Mouse (Mus musculus): ENCODE data around the gene Phyhd1.

DNA sequence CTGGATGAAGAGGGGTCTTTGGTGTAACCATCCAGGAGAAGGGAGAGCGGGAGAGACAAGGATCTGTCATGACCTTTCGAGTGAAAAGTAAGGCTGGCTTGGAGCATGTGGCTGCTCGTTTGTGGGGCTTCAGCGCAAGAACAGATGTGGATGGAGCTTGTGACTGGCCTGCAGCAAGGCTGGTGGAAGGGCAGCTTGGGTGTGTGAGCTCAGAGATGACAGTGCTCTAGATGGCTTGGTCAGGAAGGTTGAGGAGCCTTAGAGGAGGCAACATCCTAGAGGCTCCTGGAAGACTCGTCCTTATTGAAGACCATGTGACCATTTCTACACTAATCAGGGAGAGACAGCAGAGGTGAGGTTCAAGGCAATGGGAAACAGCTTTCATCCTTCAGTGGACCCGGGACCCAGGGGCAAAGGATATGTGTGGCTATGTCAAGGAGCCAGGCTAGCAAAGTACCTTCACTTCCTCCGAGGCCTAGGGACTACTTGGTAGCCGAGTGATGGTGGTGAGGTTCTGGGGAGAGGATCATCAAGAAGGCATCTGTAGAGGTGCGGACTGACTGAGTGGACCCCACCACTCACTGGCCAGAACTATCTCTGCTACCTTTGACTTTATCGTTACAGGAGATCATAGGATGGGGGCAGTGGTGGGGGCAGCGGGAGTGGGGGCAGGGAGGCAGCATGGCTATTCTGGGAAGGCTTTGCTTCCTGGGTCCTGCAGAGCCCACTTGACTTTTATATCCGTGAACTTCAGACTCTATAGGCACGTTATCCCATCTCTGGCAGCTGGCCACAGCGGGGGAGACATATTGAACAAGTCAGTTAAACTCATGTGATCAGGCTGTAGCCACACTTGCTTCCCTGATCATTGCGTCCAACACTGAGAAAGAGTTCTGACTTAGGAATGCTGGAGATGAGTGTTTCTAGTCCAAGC, 6.6 kb upstream of the Phyhd1 start:
- no peak for TF ChIP-seq POLR2A (IDR thresholded peaks at IDR 0.05; ENCODE audit: extremely low read depth, insufficient read depth, low read length)
- no peak for TF ChIP-seq CTCF (IDR thresholded peaks at IDR 0.05; ENCODE audit: extremely low read depth, insufficient read depth, low read length)
